Mouse (Mus musculus): ENCODE results near the gene Zfp629. TPM values are rescaled to one million over a fixed set of nuclear protein-coding genes. Genes with fewer than 3 reads are reported as not detected.
"Not testable (repeated sequence)": the region's sequence is repeated elsewhere in the genome, so short reads cannot be mapped to it uniquely, and the experiment has no call there.

Gene Zfp629
- 10 to 100 TPM; 23.9 to 24.2 TPM for total RNA-seq (2021)

- DNase-seq, result peak; percentile 72 to 77
Measured at GRCm38 (mm10) chr7:127614891-127615843, at the start of gene Zfp629. TSS of gene Zfp629 (minus strand) at chr7:127615797.

GRCm38 (mm10) chr7:127662926-127663325 lies 47.3 kb upstream of the Zfp629 start:
- no peak for DNase-seq

GRCm38 (mm10) chr7:127661833-127662232 lies 46.2 kb upstream of the Zfp629 start:
- DNase-seq, result no peak

GRCm38 (mm10) chr7:127660882-127661281 lies 45.3 kb upstream of the Zfp629 start:
- DNase-seq, result no peak

- no peak for DNase-seq
Measured at GRCm38 (mm10) chr7:127656946-127657345, 41.3 kb upstream of the Zfp629 start.

- no peak for DNase-seq
Measured at GRCm38 (mm10) chr7:127654318-127654717, 38.7 kb upstream of the Zfp629 start.

- DNase-seq, result no peak
Measured at GRCm38 (mm10) chr7:127652050-127652449, 36.5 kb upstream of the Zfp629 start.

GRCm38 (mm10) chr7:127651624-127652023 lies 36.0 kb upstream of the Zfp629 start:
- no peak for DNase-seq

GRCm38 (mm10) chr7:127649206-127649605 lies 33.6 kb upstream of the Zfp629 start:
- DNase-seq, result no peak

- no peak for DNase-seq
Measured at GRCm38 (mm10) chr7:127648516-127649201, 33.1 kb upstream of the Zfp629 start.

GRCm38 (mm10) chr7:127647576-127647975 lies 32.0 kb upstream of the Zfp629 start:
- not testable (repeated sequence) for DNase-seq

- DNase-seq, result no peak
Measured at GRCm38 (mm10) chr7:127646363-127646762, 30.8 kb upstream of the Zfp629 start.

- no peak for DNase-seq
Measured at GRCm38 (mm10) chr7:127642254-127642653, 26.7 kb upstream of the Zfp629 start.

- DNase-seq, result peak in 1 of 2 experiments; percentile 33
Measured at GRCm38 (mm10) chr7:127641260-127641659, 25.7 kb upstream of the Zfp629 start.

GRCm38 (mm10) chr7:127636963-127637362 lies 21.4 kb upstream of the Zfp629 start:
- peak; percentile 77 to 80 for DNase-seq

GRCm38 (mm10) chr7:127631416-127631815 lies 15.8 kb upstream of the Zfp629 start:
- DNase-seq, result no peak

- no peak for DNase-seq
Measured at GRCm38 (mm10) chr7:127628646-127629045, 13.0 kb upstream of the Zfp629 start.

- DNase-seq, result no peak
Measured at GRCm38 (mm10) chr7:127626471-127626870, 10.9 kb upstream of the Zfp629 start.

GRCm38 (mm10) chr7:127626039-127626438 lies 10.4 kb upstream of the Zfp629 start:
- no peak for DNase-seq

GRCm38 (mm10) chr7:127618402-127618801 lies 2.8 kb upstream of the Zfp629 start:
- DNase-seq, result not testable (repeated sequence)

- DNase-seq, result no peak
Measured at GRCm38 (mm10) chr7:127617962-127618361, 2.4 kb upstream of the Zfp629 start.

GRCm38 (mm10) chr7:127616881-127617280 lies 1.3 kb upstream of the Zfp629 start:
- no peak for DNase-seq

- DNase-seq, result no peak
Measured at GRCm38 (mm10) chr7:127616336-127616735, 739 bp upstream of the Zfp629 start.

Data from layer of hippocampus, postnatal 36 days (tissue).